Mouse (Mus musculus) embryonic fibroblast, embryonic 13.5 days (primary cell): ENCODE data around the gene Fstl1.

Source experiments
- CTCF ChIP-seq: IDR thresholded peaks from 2 replicates; pipeline ENCODE4 v1.5.1; 2011; ENCODE audit warnings: mild to moderate bottlenecking, control low read depth, low read length, moderate library complexity, borderline replicate concordance; ENCODE audit not compliant: insufficient read depth
- POLR2A ChIP-seq: IDR thresholded peaks from 2 replicates; pipeline ENCODE4 v1.6.1; 2011; ENCODE audit warnings: low read depth, mild to moderate bottlenecking, control low read depth, low read length, moderate library complexity

GRCm38 (mm10) chr16:37732023-37732761, 44.5 kb upstream of the Fstl1 start:
- TF ChIP-seq POLR2A: no peak; the same call in 1 of the 2 replicates
- TF ChIP-seq CTCF: no peak
